Mouse (Mus musculus) bone marrow, adult 2 months (tissue): Measurements from ENCODE around the gene Dag1.

Experiments used
- CTCF ChIP-seq: fragments of 200-500 bp; IDR thresholded peaks from 2 replicates; pipeline ENCODE4 v1.5.1; 2011; ENCODE audit warnings: low read length, control low read depth; ENCODE audit not compliant: control insufficient read depth, insufficient read depth
- POLR2A ChIP-seq: fragments of 200-500 bp; IDR thresholded peaks from 2 replicates; pipeline ENCODE4 v1.6.1; 2011; ENCODE audit warnings: low read depth, mild to moderate bottlenecking, control low read depth, low read length, borderline replicate concordance; ENCODE audit not compliant: control insufficient read depth

- no peak for TF ChIP-seq CTCF
- TF ChIP-seq POLR2A = no peak
These were observed 73.7 kb downstream of the Dag1 start, which contains the start of gene Bsn for GRCm38 (mm10) chr9:108189787-108190679.
